Mouse (Mus musculus): ENCODE measurements around the gene Fyn. TPM values are rescaled to one million over a fixed set of nuclear protein-coding genes. Genes with fewer than 3 reads are reported as not detected.

Fyn gene
- polyA plus RNA-seq, 1 experiment from 2014 or later, result 21.3 TPM

GRCm38 (mm10) chr10:39562383-39562782 lies 193.7 kb downstream of the Fyn start:
- 75% methylated on average over 2 of the region's 2 CpGs for WGBS
- H3K9ac ChIP-seq, result no peak overlapping the region
- no peak overlapping the region for H3K4me3 ChIP-seq (replicated peaks)
- H3K4me1 ChIP-seq (replicated peaks), result peaks cover 22% of the 10 kb centered on the region
- ATAC-seq, result no peak
- no peaks in the 10 kb centered on the region for H3K9me3 ChIP-seq
- no peaks in the 10 kb centered on the region for H3K36me3 ChIP-seq
- no peaks in the 10 kb centered on the region for H3K27me3 ChIP-seq (replicated peaks)
- H3K27ac ChIP-seq, result peak overlapping the region; percentile 29
- H3K4me2 ChIP-seq (replicated peaks), result no peak overlapping the region

- ATAC-seq, result peak; percentile 25; the same call in 1 of the 2 replicates
- Histone ChIP-seq H3K9ac (no peak overlapping the region), H3K9me3 (no peaks in the 10 kb centered on the region), H3K27ac (peak overlapping the region; percentile 48; the same call in 1 of the 2 replicates), H3K36me3 (no peaks in the 10 kb centered on the region), H3K4me1 (replicated peaks) (peaks cover 12% of the 10 kb centered on the region), H3K27me3 (replicated peaks) (no peaks in the 10 kb centered on the region), H3K4me3 (replicated peaks) (no peak overlapping the region), H3K4me2 (replicated peaks) (no peak overlapping the region)
- 43% methylated on average over 24 of the region's 24 CpGs for WGBS
Observed at GRCm38 (mm10) chr10:39563552-39564223, 195.0 kb downstream of the Fyn start.

- Histone ChIP-seq H3K9me3 (no peaks in the 10 kb centered on the region), H3K36me3 (no peaks in the 10 kb centered on the region), H3K27ac (no peak overlapping the region), H3K27me3 (replicated peaks) (no peaks in the 10 kb centered on the region), H3K4me1 (replicated peaks) (peaks cover 27% of the 10 kb centered on the region), H3K4me2 (replicated peaks) (no peak overlapping the region), H3K4me3 (replicated peaks) (no peak overlapping the region), H3K9ac (no peak overlapping the region)
- ATAC-seq, result no peak
- 77% methylated on average over 12 of the region's 12 CpGs for WGBS
Observed at GRCm38 (mm10) chr10:39566901-39567300, 198.2 kb downstream of the Fyn start.

- Histone ChIP-seq H3K9me3 (no peaks in the 10 kb centered on the region), H3K36me3 (no peaks in the 10 kb centered on the region), H3K9ac (no peak overlapping the region), H3K4me3 (replicated peaks) (no peak overlapping the region), H3K27ac (no peak overlapping the region), H3K4me2 (replicated peaks) (no peak overlapping the region), H3K4me1 (replicated peaks) (peaks cover 24% of the 10 kb centered on the region), H3K27me3 (replicated peaks) (no peaks in the 10 kb centered on the region)
- 67% methylated on average over 4 of the region's 4 CpGs for WGBS
- 0 out of 2 replicates have a peak, but pooled peaks have one; percentile 18 for ATAC-seq
Observed at GRCm38 (mm10) chr10:39568991-39569390, 200.3 kb downstream of the Fyn start.

GRCm38 (mm10) chr10:39571011-39571410 lies 202.4 kb downstream of the Fyn start:
- no peak overlapping the region for H3K4me3 ChIP-seq (replicated peaks)
- H3K27me3 ChIP-seq (replicated peaks), result no peaks in the 10 kb centered on the region
- H3K9me3 ChIP-seq, result no peaks in the 10 kb centered on the region
- WGBS, result 27% methylated on average over 7 of the region's 7 CpGs
- peak overlapping the region; percentile 56; the same call in 1 of the 2 replicates for H3K27ac ChIP-seq
- ATAC-seq, result no peak
- no peaks in the 10 kb centered on the region for H3K36me3 ChIP-seq
- H3K4me1 ChIP-seq (replicated peaks), result peaks cover 24% of the 10 kb centered on the region
- no peak overlapping the region for H3K9ac ChIP-seq
- H3K4me2 ChIP-seq (replicated peaks), result no peak overlapping the region

GRCm38 (mm10) chr10:39572050-39572671 lies 203.5 kb downstream of the Fyn start:
- no peaks in the 10 kb centered on the region for H3K27me3 ChIP-seq (replicated peaks)
- peak; percentile 9; the same call in 1 of the 2 replicates for ATAC-seq

GRCm38 (mm10) chr10:39572672-39573051 lies 204.0 kb downstream of the Fyn start:
- H3K27ac ChIP-seq, result no peak overlapping the region
- ATAC-seq, result peak; percentile 50

More at GRCm38 (mm10) chr10:39572050-39572671, 203.5 kb downstream of the Fyn start:
- Histone ChIP-seq H3K36me3 (no peaks in the 10 kb centered on the region), H3K4me2 (replicated peaks) (no peak overlapping the region), H3K4me3 (replicated peaks) (no peak overlapping the region), H3K9ac (no peak overlapping the region), H3K4me1 (replicated peaks) (peaks cover 24% of the 10 kb centered on the region), H3K9me3 (no peaks in the 10 kb centered on the region), H3K27ac (no peak overlapping the region)
- WGBS, result 70% methylated on average over 9 of the region's 9 CpGs

GRCm38 (mm10) chr10:39576466-39576865 lies 207.8 kb downstream of the Fyn start:
- H3K9me3 ChIP-seq, result no peaks in the 10 kb centered on the region
- ATAC-seq, result no peak
- H3K36me3 ChIP-seq, result no peaks in the 10 kb centered on the region
- H3K4me1 ChIP-seq (replicated peaks), result peaks cover 10% of the 10 kb centered on the region
- no peak overlapping the region for H3K9ac ChIP-seq
- 93% methylated on average over 6 of the region's 6 CpGs for WGBS
- H3K4me3 ChIP-seq (replicated peaks), result no peak overlapping the region
- H3K4me2 ChIP-seq (replicated peaks), result no peak overlapping the region
- H3K27me3 ChIP-seq (replicated peaks), result no peaks in the 10 kb centered on the region
- H3K27ac ChIP-seq, result no peak overlapping the region

More at GRCm38 (mm10) chr10:39572672-39573051, 204.0 kb downstream of the Fyn start:
- Histone ChIP-seq H3K27me3 (replicated peaks) (no peaks in the 10 kb centered on the region), H3K4me2 (replicated peaks) (no peak overlapping the region), H3K9ac (no peak overlapping the region), H3K36me3 (no peaks in the 10 kb centered on the region), H3K4me3 (replicated peaks) (no peak overlapping the region), H3K4me1 (replicated peaks) (peaks cover 24% of the 10 kb centered on the region), H3K9me3 (no peaks in the 10 kb centered on the region)
- 31% methylated on average over 6 of the region's 6 CpGs for WGBS

GRCm38 (mm10) chr10:39580477-39580876 lies 211.8 kb downstream of the Fyn start:
- no peaks in the 10 kb centered on the region for H3K36me3 ChIP-seq
- no peaks in the 10 kb centered on the region for H3K27me3 ChIP-seq (replicated peaks)
- H3K9me3 ChIP-seq, result no peaks in the 10 kb centered on the region
- H3K4me2 ChIP-seq (replicated peaks), result no peak overlapping the region
- WGBS, result 78% methylated on average over 8 of the region's 8 CpGs
- H3K9ac ChIP-seq, result no peak overlapping the region
- H3K4me1 ChIP-seq (replicated peaks), result no peaks in the 10 kb centered on the region
- ATAC-seq, result no peak
- H3K4me3 ChIP-seq (replicated peaks), result no peak overlapping the region
- no peak overlapping the region for H3K27ac ChIP-seq

GRCm38 (mm10) chr10:39582385-39582784 lies 213.7 kb downstream of the Fyn start:
- ATAC-seq, result 0 out of 2 replicates have a peak, but pooled peaks have one; percentile 34
- Histone ChIP-seq H3K27me3 (replicated peaks) (no peaks in the 10 kb centered on the region), H3K36me3 (no peaks in the 10 kb centered on the region), H3K4me3 (replicated peaks) (no peak overlapping the region), H3K4me1 (replicated peaks) (no peaks in the 10 kb centered on the region), H3K4me2 (replicated peaks) (no peak overlapping the region), H3K9ac (no peak overlapping the region), H3K9me3 (no peaks in the 10 kb centered on the region), H3K27ac (no peak overlapping the region)
- 85% methylated on average over 2 of the region's 2 CpGs for WGBS

GRCm38 (mm10) chr10:39583718-39584117 lies 215.1 kb downstream of the Fyn start:
- H3K4me1 ChIP-seq (replicated peaks), result 0 out of 2 replicates have a peak, but pooled peaks cover 4% of the 10 kb centered on the region
- H3K4me2 ChIP-seq (replicated peaks), result no peak overlapping the region
- no peak for ATAC-seq
- no peak overlapping the region for H3K27ac ChIP-seq
- no peak overlapping the region for H3K9ac ChIP-seq
- H3K27me3 ChIP-seq (replicated peaks), result no peaks in the 10 kb centered on the region
- H3K36me3 ChIP-seq, result no peaks in the 10 kb centered on the region
- H3K4me3 ChIP-seq (replicated peaks), result no peak overlapping the region
- 85% methylated on average over 12 of the region's 12 CpGs for WGBS
- H3K9me3 ChIP-seq, result no peaks in the 10 kb centered on the region

- Histone ChIP-seq H3K4me3 (replicated peaks) (no peak overlapping the region), H3K27ac (no peak overlapping the region), H3K27me3 (replicated peaks) (no peaks in the 10 kb centered on the region), H3K36me3 (no peaks in the 10 kb centered on the region), H3K4me2 (replicated peaks) (no peak overlapping the region), H3K4me1 (replicated peaks) (0 out of 2 replicates have a peak, but pooled peaks cover 4% of the 10 kb centered on the region), H3K9me3 (no peaks in the 10 kb centered on the region), H3K9ac (no peak overlapping the region)
- no peak for ATAC-seq
- WGBS, result 53% methylated on average over 5 of the region's 5 CpGs
Observed at GRCm38 (mm10) chr10:39587290-39587925, 218.8 kb downstream of the Fyn start.
